Comparison of ENCODE assay signal across 19 mouse cellular contexts in genomic region chr14:8264378-8264777, GRCm38 (mm10). TPM values are rescaled to one million over a fixed set of nuclear protein-coding genes. Genes with fewer than 3 reads are reported as not detected.
"Had no signal": no experiment of that assay in that cellular context is flagged by ENCODE, and none has a peak within 500 bp of the region (broad histone marks: within the 10 kb centered on the region; RNA-seq: fewer than 3 reads in every experiment).

No protein-coding gene starts in this region.

- H3K27ac ChIP-seq: neural tube, embryonic 13.5 days; neural tube, embryonic 15.5 days; stomach, embryonic 15.5 days; stomach, postnatal 0 days had no signal

- H3K4me1 ChIP-seq: neural tube, embryonic 13.5 days; neural tube, embryonic 15.5 days; stomach, embryonic 15.5 days had no signal

- H3K27me3 ChIP-seq: neural tube, embryonic 13.5 days; neural tube, embryonic 15.5 days; stomach, embryonic 15.5 days had no signal

- H3K4me2 ChIP-seq: neural tube, embryonic 13.5 days; neural tube, embryonic 15.5 days; stomach, embryonic 15.5 days had no signal

- H3K36me3 ChIP-seq: neural tube, embryonic 13.5 days; neural tube, embryonic 15.5 days; stomach, embryonic 15.5 days had no signal

- H3K4me3 ChIP-seq: neural tube, embryonic 13.5 days; neural tube, embryonic 15.5 days; stomach, embryonic 15.5 days had no signal

- DNase-seq: retina, postnatal 1 day; right cerebral cortex, adult 18-20 months; right cerebral cortex, postnatal 14 days; right cerebral cortex, postnatal 25 days; right cerebral cortex, postnatal 4 days; spleen, adult 18-20 months; thymus, adult 18-20 months; thymus, adult 2 months; thymus, postnatal 14 days; thymus, postnatal 25 days; thymus, postnatal 36 days; thymus, postnatal 4 days had no signal

- H3K9ac ChIP-seq: neural tube, embryonic 13.5 days; neural tube, embryonic 15.5 days; stomach, embryonic 15.5 days had no signal

- H3K9me3 ChIP-seq: neural tube, embryonic 13.5 days; neural tube, embryonic 15.5 days; stomach, embryonic 15.5 days had no signal

RNA-seq across cellular contexts. Expression of gene Acox2, which starts 5.2 kb away (rescaled TPM):
- total RNA-seq: neutrophil, adult 5-6 weeks had no signal
- polyA plus RNA-seq: neural tube, embryonic 13.5 days; neural tube, embryonic 14.5 days; neural tube, embryonic 15.5 days; stomach, embryonic 14.5 days had no signal

RNA-seq across cellular contexts. Expression of gene Fam107a, which starts 53.4 kb away (rescaled TPM):
- total RNA-seq: neutrophil, adult 5-6 weeks had no signal
